Mouse (Mus musculus): ENCODE measurements at regions not wholly inside any gene's neighbourhood (a gene's known extent, or its start where the extent isn't known, plus 50 kb on each side); places are given as distances from the start of the nearest gene placed in this dataset.
"Not testable (repeated sequence)": the region's sequence is repeated elsewhere in the genome, so short reads cannot be mapped to it uniquely, and the experiment has no call there.

DNA sequence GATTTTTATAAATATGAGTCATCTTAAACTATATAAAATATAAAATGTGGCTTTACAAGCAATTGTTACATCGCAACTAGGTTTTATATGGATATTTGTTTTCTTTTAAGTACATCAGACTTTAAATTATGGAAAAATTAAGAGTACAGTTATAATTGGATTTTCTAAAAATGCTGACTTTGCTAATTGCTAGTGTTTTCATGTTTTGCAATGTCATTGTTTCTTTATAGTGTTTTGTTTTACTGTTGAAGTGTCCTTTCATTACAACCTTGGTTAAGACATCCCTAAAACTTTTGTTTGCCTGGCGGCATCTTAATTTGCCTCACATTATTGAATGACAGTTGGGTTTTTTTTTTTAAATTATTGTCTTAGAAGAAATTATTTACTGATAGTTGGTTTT is 1634.0 kb downstream of the Diaph2 start:
- no peak for ATAC-seq (ENCODE audit: low FRiP score)
- Histone ChIP-seq H3K9ac (no peak overlapping the region), H3K36me3 (replicated peaks) (no peaks in the 10 kb centered on the region), H3K9me3 (no peaks in the 10 kb centered on the region), H3K4me3 (replicated peaks) (no peak overlapping the region), H3K27me3 (no peaks in the 10 kb centered on the region), H3K4me2 (no peak overlapping the region), H3K4me1 (no peaks in the 10 kb centered on the region), H3K27ac (no peak overlapping the region)
- 88% methylated on average over 2 of the region's 2 CpGs for WGBS

DNA sequence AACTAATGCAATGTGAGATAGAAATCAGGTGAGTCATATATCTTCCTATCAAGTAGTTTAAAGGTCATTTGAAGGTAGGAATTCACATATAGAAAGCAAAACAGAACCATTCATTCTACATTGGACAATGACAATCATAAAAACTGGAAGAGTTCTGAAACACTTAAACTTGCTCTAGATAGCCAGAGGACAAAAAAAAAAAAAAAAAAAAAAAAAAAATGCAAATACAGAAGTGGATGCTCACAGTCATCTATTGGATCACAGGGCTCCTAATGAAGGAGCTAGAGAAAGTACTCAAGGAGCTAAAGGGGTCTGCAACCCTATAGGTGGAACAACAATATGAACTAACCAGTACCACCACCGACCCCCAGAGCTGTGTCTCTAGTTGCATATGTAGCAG is 1652.6 kb downstream of the Diaph2 start:
- H3K9ac ChIP-seq: no peak overlapping the region

DNA sequence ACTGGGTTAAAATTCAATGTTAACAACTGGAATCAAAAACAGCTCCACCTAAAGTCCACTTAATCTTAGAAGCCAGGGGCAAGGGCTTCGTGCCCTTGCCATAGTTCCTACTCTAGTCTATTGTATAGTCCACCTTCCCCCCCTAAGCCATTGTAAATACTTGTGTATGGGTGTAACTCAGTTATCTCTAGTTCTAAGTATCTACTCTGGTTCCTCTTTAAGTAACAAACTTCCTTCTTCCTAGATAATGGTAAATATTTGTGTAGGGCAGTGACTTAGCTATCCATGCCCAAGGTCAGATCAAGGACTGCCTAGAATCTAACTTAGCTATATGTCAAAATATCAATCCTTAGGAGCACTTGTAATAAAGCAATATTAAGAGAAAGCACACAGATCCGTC is 1653.3 kb downstream of the Diaph2 start:
- H3K27ac ChIP-seq; H3K4me2 ChIP-seq; H3K9ac ChIP-seq; ATAC-seq (ENCODE audit: low FRiP score); H3K36me3 ChIP-seq (replicated peaks); H3K4me1 ChIP-seq; H3K4me3 ChIP-seq (replicated peaks); H3K9me3 ChIP-seq; H3K27me3 ChIP-seq: not testable (repeated sequence)
- 87% methylated on average over 2 of the region's 2 CpGs for WGBS

More for the DNA sequence above, 1652.6 kb downstream of the Diaph2 start:
- no peak for ATAC-seq (ENCODE audit: low FRiP score)
- no peak overlapping the region for H3K4me3 ChIP-seq (replicated peaks)
- no peak overlapping the region for H3K4me2 ChIP-seq
- no peaks in the 10 kb centered on the region for H3K36me3 ChIP-seq (replicated peaks)
- whole genome bisulfite sequencing: 92% methylated on average over 1 of the region's 1 CpGs
- no peaks in the 10 kb centered on the region for H3K27me3 ChIP-seq
- H3K4me1 ChIP-seq: no peaks in the 10 kb centered on the region
- H3K9me3 ChIP-seq: no peaks in the 10 kb centered on the region
- H3K27ac ChIP-seq: no peak overlapping the region

DNA sequence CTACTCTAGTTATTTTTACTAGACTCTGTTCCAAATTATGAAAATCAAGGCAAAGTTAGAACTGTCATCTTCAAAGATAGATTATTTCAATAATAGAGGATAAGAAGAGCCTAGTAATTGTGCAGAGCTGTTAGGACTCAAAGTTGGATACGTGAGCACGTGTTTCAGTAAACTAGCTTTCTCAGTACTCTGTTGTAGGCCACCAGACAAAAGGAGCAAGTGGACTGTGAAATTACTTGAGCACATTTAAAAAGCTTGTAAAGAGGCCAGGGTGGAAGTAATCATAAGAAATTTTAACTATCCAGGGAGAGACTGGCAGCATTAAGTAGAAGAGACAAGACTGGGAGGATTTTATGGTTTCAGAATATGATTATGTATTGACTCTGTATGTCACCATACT is 1657.1 kb downstream of the Diaph2 start:
- Histone ChIP-seq H3K27ac (no peak overlapping the region), H3K4me1 (no peaks in the 10 kb centered on the region), H3K4me3 (replicated peaks) (no peak overlapping the region), H3K9ac (no peak overlapping the region), H3K27me3 (no peaks in the 10 kb centered on the region), H3K4me2 (no peak overlapping the region), H3K9me3 (no peaks in the 10 kb centered on the region), H3K36me3 (replicated peaks) (no peaks in the 10 kb centered on the region)
- no peak for ATAC-seq (ENCODE audit: low FRiP score)
- WGBS: 44% methylated on average over 2 of the region's 2 CpGs

DNA sequence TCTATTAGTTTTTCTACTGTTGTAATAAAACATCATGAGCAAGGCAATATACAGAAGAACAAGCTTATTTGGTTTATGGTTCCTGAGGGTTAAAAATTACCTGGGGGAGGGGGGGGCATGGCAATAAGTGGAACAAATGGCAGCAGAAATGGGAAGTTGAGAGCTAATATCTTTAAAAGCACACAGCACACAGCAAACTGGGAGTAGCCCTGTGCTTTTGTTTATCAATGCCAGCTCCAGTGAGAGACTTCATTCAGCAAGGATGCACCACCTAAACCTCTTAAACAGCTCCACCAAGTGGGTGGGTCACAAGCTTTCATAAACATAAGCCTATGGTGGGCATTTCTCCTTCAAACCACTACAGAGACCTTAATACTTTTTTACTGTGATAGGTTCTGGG is 1661.0 kb downstream of the Diaph2 start:
- Histone ChIP-seq H3K4me2 (no peak overlapping the region), H3K27ac (no peak overlapping the region), H3K4me3 (replicated peaks) (no peak overlapping the region), H3K4me1 (no peaks in the 10 kb centered on the region), H3K36me3 (replicated peaks) (no peaks in the 10 kb centered on the region), H3K9me3 (no peaks in the 10 kb centered on the region), H3K9ac (no peak overlapping the region), H3K27me3 (peaks cover 4% of the 10 kb centered on the region; the same call in 1 of the 2 replicates)
- no peak for ATAC-seq (ENCODE audit: low FRiP score)

DNA sequence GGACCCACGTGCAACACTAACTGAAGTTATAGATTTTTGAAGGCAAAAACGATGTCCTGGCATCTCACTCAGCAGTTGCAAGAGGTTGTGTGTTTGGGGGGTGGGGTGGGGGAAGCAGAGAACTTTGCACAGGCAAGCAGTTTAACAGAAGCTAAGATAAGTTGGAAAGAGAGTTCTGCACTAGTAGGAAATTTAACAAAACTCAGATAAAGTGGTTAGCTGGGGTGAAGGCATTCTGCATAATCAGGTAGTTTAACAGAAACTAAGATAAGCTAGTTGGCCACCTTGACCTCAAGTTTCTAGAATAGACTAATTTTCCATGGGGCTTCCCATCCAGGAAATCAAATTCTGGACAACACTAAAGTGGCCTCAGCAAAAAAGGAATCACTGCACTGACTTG is 1672.6 kb downstream of the Diaph2 start:
- 94% methylated on average over 2 of the region's 2 CpGs for WGBS
- H3K36me3 ChIP-seq (replicated peaks): no peaks in the 10 kb centered on the region
- H3K4me1 ChIP-seq: no peaks in the 10 kb centered on the region
- H3K27ac ChIP-seq: no peak overlapping the region
- ATAC-seq (ENCODE audit: low FRiP score): no peak
- H3K9me3 ChIP-seq: no peaks in the 10 kb centered on the region
- no peak overlapping the region for H3K9ac ChIP-seq
- H3K4me3 ChIP-seq (replicated peaks): no peak overlapping the region
- no peak overlapping the region for H3K4me2 ChIP-seq
- H3K27me3 ChIP-seq: no peaks in the 10 kb centered on the region

DNA sequence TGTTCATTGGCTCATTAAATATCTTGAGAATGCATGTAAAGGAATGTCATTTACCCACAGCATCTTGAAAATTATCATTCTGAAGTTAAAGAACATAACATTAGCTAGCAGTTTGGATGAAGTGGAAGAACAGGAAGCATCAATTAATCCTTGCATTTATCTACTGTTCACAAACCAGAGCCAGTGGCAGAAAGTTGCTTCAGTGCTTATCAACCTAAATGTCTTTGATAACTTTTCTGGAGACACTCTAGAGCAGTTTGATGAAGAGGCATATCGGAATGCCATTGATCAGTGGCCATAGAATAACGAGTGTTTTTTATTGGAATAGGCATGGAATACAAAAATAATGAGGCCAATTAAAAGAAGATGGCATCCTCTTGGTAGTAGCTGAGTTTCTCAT is 1673.3 kb downstream of the Diaph2 start:
- no peak overlapping the region for H3K27ac ChIP-seq
- H3K36me3 ChIP-seq (replicated peaks): no peaks in the 10 kb centered on the region
- 78% methylated on average over 2 of the region's 2 CpGs for WGBS
- no peaks in the 10 kb centered on the region for H3K9me3 ChIP-seq
- no peak overlapping the region for H3K4me3 ChIP-seq (replicated peaks)
- no peak for ATAC-seq (ENCODE audit: low FRiP score)
- H3K4me2 ChIP-seq: no peak overlapping the region
- no peaks in the 10 kb centered on the region for H3K27me3 ChIP-seq
- H3K9ac ChIP-seq: no peak overlapping the region
- no peaks in the 10 kb centered on the region for H3K4me1 ChIP-seq

DNA sequence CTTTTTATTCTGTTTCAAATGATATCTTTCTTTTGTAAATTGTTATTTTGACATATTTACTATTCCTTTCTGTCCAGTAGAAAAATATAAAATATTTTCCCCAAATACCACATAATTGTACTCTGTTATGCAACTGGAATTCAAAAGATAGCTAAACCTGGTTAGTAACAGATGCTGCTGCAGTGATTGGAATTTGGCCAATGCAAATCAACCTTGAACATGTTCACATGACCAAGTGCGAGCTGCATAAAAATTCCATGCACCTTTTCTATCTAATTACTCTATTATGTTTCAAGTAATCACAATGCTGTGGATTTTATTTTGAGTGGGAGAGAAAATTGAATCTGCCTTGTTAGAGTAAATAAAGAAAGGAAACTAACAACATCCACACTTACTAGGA is 1684.6 kb downstream of the Diaph2 start:
- Histone ChIP-seq H3K36me3 (replicated peaks) (no peaks in the 10 kb centered on the region), H3K9me3 (no peaks in the 10 kb centered on the region), H3K27ac (no peak overlapping the region), H3K4me2 (no peak overlapping the region), H3K4me1 (no peaks in the 10 kb centered on the region), H3K27me3 (no peaks in the 10 kb centered on the region), H3K9ac (no peak overlapping the region), H3K4me3 (replicated peaks) (no peak overlapping the region)
- WGBS: 51% methylated on average over 1 of the region's 1 CpGs
- no peak for ATAC-seq (ENCODE audit: low FRiP score)

DNA sequence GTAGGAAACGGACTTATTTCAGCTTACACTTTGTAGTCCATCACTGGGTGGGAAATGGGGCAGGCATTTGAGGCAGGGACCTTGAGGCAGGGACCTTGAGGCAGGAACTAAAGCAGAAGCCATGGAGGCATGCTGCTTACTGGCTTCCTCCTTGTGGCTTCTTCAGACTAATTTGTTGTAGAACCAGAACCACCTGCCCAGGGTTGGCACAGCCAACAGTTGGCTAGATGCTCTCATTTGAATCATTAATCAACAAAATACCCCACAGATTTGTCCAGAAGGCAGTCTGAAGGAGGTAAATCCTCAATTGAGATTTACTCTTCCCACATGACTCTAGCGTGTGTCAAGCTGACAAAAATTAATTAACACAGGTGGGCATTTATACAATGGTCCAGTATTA is 1703.3 kb downstream of the Diaph2 start:
- ATAC-seq (ENCODE audit: low FRiP score): no peak
- 80% methylated on average over 2 of the region's 2 CpGs for WGBS

DNA sequence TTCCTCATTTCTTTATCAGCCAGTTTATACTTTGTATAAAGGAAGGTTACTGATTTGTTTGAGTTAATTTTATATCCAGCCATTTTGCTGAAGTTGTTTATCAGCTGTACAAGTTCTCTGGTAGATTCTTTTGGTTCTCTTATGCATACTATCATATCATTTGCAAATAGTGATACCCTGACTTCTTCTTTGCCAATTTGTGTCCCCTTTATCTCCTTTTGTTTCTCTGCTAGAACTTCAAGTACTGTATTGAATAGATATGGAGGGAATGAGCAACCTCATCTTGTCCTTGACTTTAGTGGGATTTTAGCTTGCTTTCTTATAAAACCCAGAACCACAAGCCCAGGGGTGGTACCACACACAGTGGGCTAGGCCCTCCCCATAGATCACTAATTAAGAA is 1711.1 kb downstream of the Diaph2 start:
- no peaks in the 10 kb centered on the region for H3K4me1 ChIP-seq
- no peak for ATAC-seq (ENCODE audit: low FRiP score)
- H3K27me3 ChIP-seq: no peaks in the 10 kb centered on the region
- H3K4me2 ChIP-seq: no peak overlapping the region
- no peaks in the 10 kb centered on the region for H3K9me3 ChIP-seq
- H3K27ac ChIP-seq: no peak overlapping the region
- H3K9ac ChIP-seq: no peak overlapping the region
- H3K36me3 ChIP-seq (replicated peaks): no peaks in the 10 kb centered on the region
- H3K4me3 ChIP-seq (replicated peaks): no peak overlapping the region

More for the DNA sequence above, 1703.3 kb downstream of the Diaph2 start:
- no peaks in the 10 kb centered on the region for H3K27me3 ChIP-seq
- no peaks in the 10 kb centered on the region for H3K9me3 ChIP-seq
- H3K4me3 ChIP-seq (replicated peaks): no peak overlapping the region
- H3K36me3 ChIP-seq (replicated peaks): no peaks in the 10 kb centered on the region
- no peak overlapping the region for H3K27ac ChIP-seq
- no peak overlapping the region for H3K4me2 ChIP-seq
- no peak overlapping the region for H3K9ac ChIP-seq
- no peaks in the 10 kb centered on the region for H3K4me1 ChIP-seq

DNA sequence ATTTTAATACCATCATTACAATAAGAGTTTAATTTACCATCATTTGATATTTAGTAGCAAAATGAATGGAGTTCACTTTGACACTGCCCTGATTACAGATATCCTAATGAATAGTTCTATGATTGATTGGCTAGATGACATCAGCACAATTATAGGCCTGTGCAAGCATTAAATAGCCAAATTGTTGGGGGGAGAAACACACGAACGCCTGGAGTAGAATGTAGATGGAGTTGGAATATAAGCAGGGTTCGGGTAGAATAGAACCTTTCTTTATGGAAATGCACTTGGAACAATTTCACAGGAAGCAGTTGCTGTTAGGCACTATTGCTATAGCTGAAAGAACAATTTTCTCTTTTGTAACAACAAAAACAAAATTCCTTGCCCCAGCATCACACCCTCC is 1739.8 kb downstream of the Diaph2 start:
- Histone ChIP-seq H3K9ac (no peak overlapping the region), H3K4me3 (replicated peaks) (no peak overlapping the region), H3K4me2 (no peak overlapping the region), H3K27me3 (no peaks in the 10 kb centered on the region), H3K9me3 (no peaks in the 10 kb centered on the region), H3K36me3 (replicated peaks) (no peaks in the 10 kb centered on the region), H3K27ac (no peak overlapping the region), H3K4me1 (no peaks in the 10 kb centered on the region)
- peak; percentile 55; the same call in 1 of the 2 replicates for ATAC-seq (ENCODE audit: low FRiP score)
- WGBS: 33% methylated on average over 3 of the region's 3 CpGs

DNA sequence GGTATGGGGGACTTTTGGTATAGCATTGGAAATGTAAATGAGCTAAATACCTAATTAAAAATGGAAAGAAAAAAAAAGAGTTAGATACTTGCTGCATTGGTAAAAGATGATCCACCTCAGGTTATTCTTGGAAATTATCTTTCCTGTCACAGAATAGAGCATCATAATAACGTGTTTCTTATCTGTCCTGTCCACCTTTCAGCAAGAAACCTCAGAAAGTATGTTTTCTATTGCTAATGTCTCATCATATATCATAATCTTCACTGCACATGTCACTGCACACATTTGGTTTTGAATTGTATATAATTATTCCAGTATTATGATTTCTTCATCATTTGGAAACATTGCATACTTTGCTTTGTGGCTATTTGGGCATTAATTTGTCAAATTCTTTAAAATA is 1751.9 kb downstream of the Diaph2 start:
- no peak overlapping the region for H3K27ac ChIP-seq
- H3K36me3 ChIP-seq (replicated peaks): no peaks in the 10 kb centered on the region
- no peaks in the 10 kb centered on the region for H3K4me1 ChIP-seq
- H3K27me3 ChIP-seq: no peaks in the 10 kb centered on the region
- no peaks in the 10 kb centered on the region for H3K9me3 ChIP-seq
- no peak overlapping the region for H3K4me3 ChIP-seq (replicated peaks)
- H3K9ac ChIP-seq: no peak overlapping the region
- no peak for ATAC-seq (ENCODE audit: low FRiP score)
- WGBS: 43% methylated on average over 1 of the region's 1 CpGs
- no peak overlapping the region for H3K4me2 ChIP-seq

DNA sequence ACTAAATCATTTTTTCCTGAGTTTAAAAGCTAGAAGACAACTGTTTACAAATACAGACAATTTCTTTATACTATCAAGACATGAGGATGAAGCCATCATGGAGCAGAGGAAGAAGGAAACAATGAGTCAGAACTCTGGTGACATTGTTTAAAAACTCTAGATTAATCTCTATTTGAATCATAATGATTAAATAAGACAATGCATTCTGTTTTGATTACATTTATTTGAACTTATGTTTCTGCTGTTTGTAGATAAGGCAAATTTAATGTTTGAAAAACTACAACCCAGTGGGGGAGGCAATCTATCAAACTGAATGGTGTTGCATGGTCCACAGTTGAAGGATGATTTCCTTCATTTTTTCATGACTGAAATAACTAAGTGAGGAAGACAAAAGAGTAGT is 1757.3 kb downstream of the Diaph2 start:
- H3K4me1 ChIP-seq: no peaks in the 10 kb centered on the region
- ATAC-seq (ENCODE audit: low FRiP score): no peak
- H3K27me3 ChIP-seq: no peaks in the 10 kb centered on the region
- no peak overlapping the region for H3K9ac ChIP-seq
- no peaks in the 10 kb centered on the region for H3K36me3 ChIP-seq (replicated peaks)
- no peak overlapping the region for H3K4me3 ChIP-seq (replicated peaks)
- no peak overlapping the region for H3K4me2 ChIP-seq
- H3K27ac ChIP-seq: no peak overlapping the region
- no peaks in the 10 kb centered on the region for H3K9me3 ChIP-seq

Data from forebrain, embryonic 12.5 days (tissue).